Mouse (Mus musculus): ENCODE measurements around the gene Hivep3. TPM values are rescaled to one million over a fixed set of nuclear protein-coding genes. Genes with fewer than 3 reads are reported as not detected.

Hivep3 gene
- polyA plus RNA-seq, 1 experiment from 2014 or later = 0.84 TPM

DNA sequence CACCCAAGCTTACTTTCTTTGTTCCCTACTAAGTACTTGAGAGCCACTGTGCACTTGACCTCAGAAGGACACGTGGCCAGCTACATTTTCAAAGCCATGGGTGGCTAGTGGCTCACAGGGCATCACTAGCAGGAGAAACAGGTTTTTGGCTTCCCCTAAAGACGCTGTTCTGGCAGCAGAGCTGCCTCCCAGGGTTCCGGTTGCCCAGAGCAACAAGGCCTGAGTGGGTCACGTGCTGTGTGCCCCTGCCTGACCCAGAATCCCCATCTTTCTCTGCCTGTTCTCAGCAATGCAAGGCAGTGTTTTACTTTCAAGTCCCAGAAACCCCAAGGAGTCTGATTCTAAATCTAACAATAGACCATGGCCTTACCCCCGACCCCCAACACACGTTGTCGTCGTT, 198.3 kb downstream of the Hivep3 start:
- H3K4me1 ChIP-seq (replicated peaks) = peaks cover 10% of the 10 kb centered on the region; the same call in 1 of the 2 replicates
- H3K9ac ChIP-seq (replicated peaks) = no peak overlapping the region
- H3K4me3 ChIP-seq (replicated peaks) = no peak overlapping the region
- no peak overlapping the region for H3K27ac ChIP-seq
- no peaks in the 10 kb centered on the region for H3K36me3 ChIP-seq
- H3K27me3 ChIP-seq = no peaks in the 10 kb centered on the region; the same call in 1 of the 2 replicates
- ATAC-seq (ENCODE audit: insufficient number of reproducible peaks, insufficient read depth, low FRiP score, low TSS enrichment, low read depth) = no peak
- no peaks in the 10 kb centered on the region for H3K9me3 ChIP-seq
- H3K4me2 ChIP-seq = no peak overlapping the region
- 45% methylated on average over 8 of the region's 8 CpGs for WGBS

DNA sequence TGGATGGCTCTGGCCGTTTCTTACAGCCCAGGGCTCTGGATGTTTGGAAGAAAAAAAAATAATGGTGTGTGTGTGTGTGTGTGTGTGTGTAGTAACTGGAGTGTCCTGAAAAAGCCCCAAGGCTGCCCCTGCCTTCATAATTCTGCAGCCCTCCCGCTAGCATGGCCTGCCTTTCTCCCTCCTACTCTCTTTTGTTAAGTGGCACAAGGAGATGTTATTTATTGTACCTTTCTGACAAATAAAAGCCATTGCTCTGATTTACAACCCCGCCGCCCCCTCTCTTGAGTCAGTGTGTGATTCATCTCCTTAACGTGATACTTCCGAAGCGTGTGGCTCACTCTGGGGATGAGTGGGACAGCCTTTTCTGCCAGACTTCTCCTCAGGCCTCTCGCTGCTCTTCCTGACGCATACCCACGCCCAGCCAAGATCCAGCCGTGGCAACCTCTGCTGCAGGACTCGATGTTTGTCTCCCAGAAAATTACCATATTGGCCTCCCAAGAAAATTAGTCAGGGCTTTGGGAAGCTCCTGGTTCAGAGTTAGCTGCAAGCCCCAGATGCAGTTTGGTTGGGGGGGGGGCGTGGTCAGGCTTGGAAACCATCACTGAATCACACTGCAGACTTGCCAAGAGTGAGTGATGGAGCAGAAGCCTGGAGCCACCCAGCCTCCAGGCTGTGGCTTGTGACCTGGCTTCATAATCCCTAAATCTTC, 199.1 kb downstream of the Hivep3 start:
- H3K27ac ChIP-seq = no peak overlapping the region

DNA sequence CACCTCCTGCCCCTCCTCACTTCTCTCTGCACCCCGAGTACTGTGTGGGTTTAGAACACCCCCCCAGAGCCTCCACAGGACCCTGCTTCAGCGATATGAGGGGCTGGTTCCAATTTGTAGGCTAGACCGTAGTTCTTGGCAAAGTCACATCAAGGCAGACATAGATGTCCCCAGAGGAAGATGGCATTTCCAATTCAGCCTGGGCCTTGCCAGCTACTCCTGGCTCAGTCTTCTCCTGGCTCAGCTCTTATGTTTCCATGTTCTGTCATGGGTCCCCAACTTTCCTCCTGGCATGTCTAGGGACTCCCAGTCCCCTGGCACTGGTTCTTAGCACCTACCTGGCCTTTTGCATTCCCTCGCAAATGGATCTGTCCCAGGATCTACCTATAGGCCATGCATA, 201.3 kb downstream of the Hivep3 start:
- Histone ChIP-seq H3K4me1 (replicated peaks) (peaks cover 10% of the 10 kb centered on the region), H3K4me2 (no peak overlapping the region), H3K27ac (no peak overlapping the region), H3K27me3 (no peaks in the 10 kb centered on the region; the same call in 1 of the 2 replicates), H3K9ac (replicated peaks) (no peak overlapping the region), H3K9me3 (no peaks in the 10 kb centered on the region), H3K36me3 (no peaks in the 10 kb centered on the region), H3K4me3 (replicated peaks) (no peak overlapping the region)
- WGBS = 84% methylated on average over 4 of the region's 4 CpGs
- no peak for ATAC-seq (ENCODE audit: insufficient number of reproducible peaks, insufficient read depth, low FRiP score, low TSS enrichment, low read depth)

More for the DNA sequence above, 199.1 kb downstream of the Hivep3 start:
- no peak overlapping the region for H3K9ac ChIP-seq (replicated peaks)
- ATAC-seq (ENCODE audit: insufficient number of reproducible peaks, insufficient read depth, low FRiP score, low TSS enrichment, low read depth) = no peak
- no peaks in the 10 kb centered on the region; the same call in 1 of the 2 replicates for H3K27me3 ChIP-seq
- H3K4me1 ChIP-seq (replicated peaks) = peaks cover 10% of the 10 kb centered on the region
- 21% methylated on average over 13 of the region's 13 CpGs for whole genome bisulfite sequencing
- H3K9me3 ChIP-seq = no peaks in the 10 kb centered on the region
- H3K4me3 ChIP-seq (replicated peaks) = no peak overlapping the region
- no peak overlapping the region for H3K4me2 ChIP-seq
- no peaks in the 10 kb centered on the region for H3K36me3 ChIP-seq

DNA sequence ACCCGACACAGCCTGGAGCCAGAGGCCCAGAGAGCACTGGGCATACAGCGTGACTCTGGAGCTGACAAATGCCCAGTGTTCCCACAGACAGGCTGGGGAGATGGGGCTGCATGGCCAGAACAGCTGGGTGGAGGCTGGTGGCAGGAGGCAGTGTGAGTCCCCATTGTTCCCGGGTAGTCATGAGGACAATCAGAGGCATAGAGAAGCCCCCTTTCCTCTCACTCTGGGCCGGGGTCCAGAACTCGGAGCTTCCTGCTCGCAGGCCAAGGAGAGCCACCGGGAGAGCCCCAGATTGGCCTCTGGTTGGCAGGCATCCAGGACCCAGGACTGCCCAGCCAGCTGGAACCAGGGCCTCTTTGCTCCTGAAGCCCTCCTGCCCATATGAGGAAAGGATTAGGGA, 204.3 kb downstream of the Hivep3 start:
- Histone ChIP-seq H3K9ac (replicated peaks) (no peak overlapping the region), H3K27me3 (no peaks in the 10 kb centered on the region; the same call in 1 of the 2 replicates), H3K36me3 (no peaks in the 10 kb centered on the region), H3K4me3 (replicated peaks) (no peak overlapping the region), H3K9me3 (no peaks in the 10 kb centered on the region), H3K4me1 (replicated peaks) (peaks cover 1% of the 10 kb centered on the region; the same call in 1 of the 2 replicates), H3K4me2 (no peak overlapping the region), H3K27ac (no peak overlapping the region)
- ATAC-seq (ENCODE audit: insufficient number of reproducible peaks, insufficient read depth, low FRiP score, low TSS enrichment, low read depth) = no peak
- WGBS = 76% methylated on average over 7 of the region's 7 CpGs

DNA sequence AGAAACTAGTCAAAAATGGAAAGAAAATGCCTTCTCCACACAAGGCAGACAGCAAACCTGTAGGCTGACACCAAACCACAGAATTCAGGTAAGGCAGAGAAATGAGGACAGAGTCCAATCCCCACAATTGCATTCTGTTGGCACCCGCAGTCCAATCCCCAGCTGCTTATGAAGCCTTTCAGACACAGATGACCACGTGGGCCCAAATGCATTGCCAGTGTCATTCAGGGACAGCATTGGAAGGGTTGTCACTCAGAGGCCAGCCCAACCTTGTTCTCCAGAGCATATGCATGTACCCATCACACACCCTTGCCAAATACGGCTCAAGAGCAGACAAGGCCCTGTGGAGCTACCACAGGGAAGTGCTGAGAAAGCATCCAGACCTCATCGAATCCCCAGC, 204.9 kb downstream of the Hivep3 start:
- WGBS = 80% methylated on average over 4 of the region's 4 CpGs
- H3K4me3 ChIP-seq (replicated peaks) = no peak overlapping the region
- no peaks in the 10 kb centered on the region for H3K9me3 ChIP-seq
- no peak overlapping the region for H3K4me2 ChIP-seq
- H3K4me1 ChIP-seq (replicated peaks) = no peaks in the 10 kb centered on the region; the same call in 1 of the 2 replicates
- ATAC-seq (ENCODE audit: insufficient number of reproducible peaks, insufficient read depth, low FRiP score, low TSS enrichment, low read depth) = no peak
- no peaks in the 10 kb centered on the region for H3K36me3 ChIP-seq
- no peak overlapping the region for H3K27ac ChIP-seq
- no peaks in the 10 kb centered on the region; the same call in 1 of the 2 replicates for H3K27me3 ChIP-seq
- no peak overlapping the region for H3K9ac ChIP-seq (replicated peaks)

DNA sequence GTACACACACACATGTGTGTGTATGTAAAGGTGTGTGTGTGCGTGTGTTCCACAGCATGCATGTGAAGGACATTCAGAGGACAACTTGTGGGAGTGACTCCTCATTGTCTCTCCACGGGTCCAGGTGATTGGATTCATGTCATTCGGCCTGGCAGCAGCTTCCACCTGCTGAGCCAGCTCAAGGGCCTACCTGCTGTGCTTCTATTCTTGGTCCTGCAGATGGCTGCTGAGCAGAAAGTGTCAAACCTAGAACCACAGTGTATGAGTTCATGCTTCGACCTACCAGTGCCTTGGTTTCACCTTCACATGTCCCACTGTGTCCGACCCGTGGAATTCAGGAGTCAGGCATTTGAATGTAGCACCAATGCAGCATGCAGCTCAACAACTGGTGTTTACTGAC, 206.2 kb downstream of the Hivep3 start:
- 87% methylated on average over 6 of the region's 6 CpGs for WGBS
- no peak for ATAC-seq (ENCODE audit: insufficient number of reproducible peaks, insufficient read depth, low FRiP score, low TSS enrichment, low read depth)
- no peak overlapping the region for H3K4me2 ChIP-seq
- H3K27ac ChIP-seq = no peak overlapping the region
- H3K27me3 ChIP-seq = no peaks in the 10 kb centered on the region; the same call in 1 of the 2 replicates
- H3K9ac ChIP-seq (replicated peaks) = no peak overlapping the region
- H3K4me3 ChIP-seq (replicated peaks) = no peak overlapping the region
- H3K4me1 ChIP-seq (replicated peaks) = no peaks in the 10 kb centered on the region; the same call in 1 of the 2 replicates
- no peaks in the 10 kb centered on the region for H3K9me3 ChIP-seq
- H3K36me3 ChIP-seq = no peaks in the 10 kb centered on the region

DNA sequence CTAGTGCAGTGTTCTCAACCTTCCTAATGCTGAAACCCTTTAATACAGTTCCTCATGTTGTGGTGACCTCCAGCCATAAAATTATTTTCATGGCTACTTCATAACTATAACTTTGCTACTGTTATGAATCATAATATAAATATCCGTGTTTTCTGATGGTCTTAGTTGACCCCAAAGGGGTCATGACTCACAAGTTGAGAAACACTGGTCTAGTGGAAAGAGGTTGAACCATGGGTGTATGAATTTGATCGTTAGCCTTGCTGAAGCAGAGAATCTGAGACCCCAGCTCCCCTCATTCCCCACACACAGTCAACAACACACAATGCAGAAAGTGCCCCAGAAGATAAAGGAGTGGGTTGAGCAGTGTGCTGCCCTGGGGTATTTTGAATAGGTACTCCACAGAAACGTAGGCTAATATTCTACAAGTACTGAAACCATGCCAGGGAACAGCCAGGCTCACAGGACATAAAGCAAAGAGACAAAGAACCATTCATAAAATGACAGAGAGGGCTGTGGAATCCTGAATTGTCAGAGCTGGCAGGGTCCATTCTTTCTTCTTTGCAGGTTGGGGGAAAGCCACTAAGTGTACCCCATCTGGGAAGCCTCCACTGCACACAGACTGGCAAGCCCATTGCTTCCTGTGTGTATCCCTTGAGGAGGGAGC, 212.8 kb downstream of the Hivep3 start:
- no peak overlapping the region for H3K27ac ChIP-seq
- no peaks in the 10 kb centered on the region for H3K27me3 ChIP-seq
- no peak overlapping the region for H3K9ac ChIP-seq (replicated peaks)
- 75% methylated on average over 3 of the region's 3 CpGs for WGBS
- H3K4me3 ChIP-seq (replicated peaks) = no peak overlapping the region
- no peak for ATAC-seq (ENCODE audit: insufficient number of reproducible peaks, insufficient read depth, low FRiP score, low TSS enrichment, low read depth)
- H3K4me2 ChIP-seq = no peak overlapping the region
- no peaks in the 10 kb centered on the region for H3K36me3 ChIP-seq
- H3K4me1 ChIP-seq (replicated peaks) = peaks cover 8% of the 10 kb centered on the region; the same call in 1 of the 2 replicates
- no peaks in the 10 kb centered on the region; the same call in 1 of the 2 replicates for H3K9me3 ChIP-seq

DNA sequence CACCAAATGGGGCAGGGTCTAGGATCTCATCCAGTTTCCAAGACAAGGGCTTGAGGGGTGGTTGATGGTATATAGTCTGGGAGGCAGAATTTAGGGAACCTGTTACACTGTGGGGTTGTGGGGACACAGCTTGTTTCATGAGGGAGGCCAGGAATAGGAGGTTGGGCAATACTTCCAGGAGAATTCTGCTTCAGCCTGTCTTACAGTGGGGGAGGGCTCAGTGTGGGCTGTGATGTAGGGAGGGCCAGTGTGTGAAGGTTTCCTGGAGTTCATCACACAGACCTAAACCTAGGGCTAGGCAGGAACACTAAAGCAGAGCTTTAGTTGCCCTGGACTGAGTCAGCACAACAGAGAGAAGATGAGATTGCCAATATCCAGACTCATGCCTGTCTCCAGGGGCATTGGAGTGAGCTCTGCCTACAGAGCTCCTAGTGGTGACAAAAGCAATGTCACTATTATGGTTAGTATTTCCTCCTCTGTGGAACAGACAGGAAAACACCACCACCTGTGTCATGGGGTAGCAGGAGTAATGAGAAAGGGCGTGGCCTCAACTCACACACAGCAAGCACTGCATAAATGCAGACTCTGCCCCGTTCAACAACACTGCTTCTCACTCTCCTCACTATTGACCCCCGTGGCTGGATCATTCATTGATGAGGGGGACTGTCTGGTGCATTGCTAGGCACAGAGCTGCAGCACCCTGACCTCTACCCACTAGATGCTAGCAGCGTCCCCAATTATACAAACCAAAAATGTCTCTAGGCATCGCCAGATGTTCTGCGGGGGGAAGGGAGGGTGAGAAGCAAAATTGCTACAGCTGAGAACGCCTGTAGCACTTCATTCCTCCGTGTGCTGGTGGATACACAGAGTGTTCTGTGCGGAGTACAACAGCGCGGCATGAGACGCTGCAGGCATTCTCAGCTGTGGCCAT, 213.9 kb downstream of the Hivep3 start:
- 68% methylated on average over 12 of the region's 12 CpGs for WGBS
- Histone ChIP-seq H3K36me3 (no peaks in the 10 kb centered on the region), H3K9ac (replicated peaks) (no peak overlapping the region), H3K4me1 (replicated peaks) (peaks cover 8% of the 10 kb centered on the region; the same call in 1 of the 2 replicates), H3K27ac (no peak overlapping the region), H3K4me3 (replicated peaks) (no peak overlapping the region), H3K4me2 (no peak overlapping the region), H3K9me3 (no peaks in the 10 kb centered on the region; the same call in 1 of the 2 replicates), H3K27me3 (no peaks in the 10 kb centered on the region)
- ATAC-seq (ENCODE audit: insufficient number of reproducible peaks, insufficient read depth, low FRiP score, low TSS enrichment, low read depth) = 0 out of 2 replicates have a peak, but pooled peaks have one; percentile 40

DNA sequence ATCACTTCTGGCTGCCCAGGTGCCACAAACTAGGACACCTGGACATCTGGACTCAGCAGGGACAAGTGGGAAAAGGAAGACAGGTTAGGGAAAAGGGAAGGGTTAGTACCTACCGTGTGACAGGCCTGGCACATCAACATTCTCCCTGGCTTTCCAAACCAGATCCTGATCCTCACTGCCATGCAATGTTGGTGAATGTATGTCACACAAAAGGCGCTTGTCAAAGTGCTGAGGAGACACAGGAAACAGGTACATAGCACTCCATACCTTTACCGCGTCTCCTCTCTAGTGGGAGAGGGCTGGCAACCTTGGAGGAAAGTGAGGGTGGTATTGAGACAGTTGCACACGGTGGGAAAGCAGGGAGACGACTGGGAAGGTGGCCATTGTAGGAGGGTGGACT, 214.8 kb downstream of the Hivep3 start:
- 86% methylated on average over 6 of the region's 6 CpGs for WGBS
- Histone ChIP-seq H3K27ac (no peak overlapping the region), H3K9ac (replicated peaks) (no peak overlapping the region), H3K36me3 (no peaks in the 10 kb centered on the region), H3K4me2 (no peak overlapping the region), H3K27me3 (no peaks in the 10 kb centered on the region), H3K9me3 (no peaks in the 10 kb centered on the region; the same call in 1 of the 2 replicates), H3K4me3 (replicated peaks) (no peak overlapping the region), H3K4me1 (replicated peaks) (peaks cover 8% of the 10 kb centered on the region; the same call in 1 of the 2 replicates)
- no peak for ATAC-seq (ENCODE audit: insufficient number of reproducible peaks, insufficient read depth, low FRiP score, low TSS enrichment, low read depth)

DNA sequence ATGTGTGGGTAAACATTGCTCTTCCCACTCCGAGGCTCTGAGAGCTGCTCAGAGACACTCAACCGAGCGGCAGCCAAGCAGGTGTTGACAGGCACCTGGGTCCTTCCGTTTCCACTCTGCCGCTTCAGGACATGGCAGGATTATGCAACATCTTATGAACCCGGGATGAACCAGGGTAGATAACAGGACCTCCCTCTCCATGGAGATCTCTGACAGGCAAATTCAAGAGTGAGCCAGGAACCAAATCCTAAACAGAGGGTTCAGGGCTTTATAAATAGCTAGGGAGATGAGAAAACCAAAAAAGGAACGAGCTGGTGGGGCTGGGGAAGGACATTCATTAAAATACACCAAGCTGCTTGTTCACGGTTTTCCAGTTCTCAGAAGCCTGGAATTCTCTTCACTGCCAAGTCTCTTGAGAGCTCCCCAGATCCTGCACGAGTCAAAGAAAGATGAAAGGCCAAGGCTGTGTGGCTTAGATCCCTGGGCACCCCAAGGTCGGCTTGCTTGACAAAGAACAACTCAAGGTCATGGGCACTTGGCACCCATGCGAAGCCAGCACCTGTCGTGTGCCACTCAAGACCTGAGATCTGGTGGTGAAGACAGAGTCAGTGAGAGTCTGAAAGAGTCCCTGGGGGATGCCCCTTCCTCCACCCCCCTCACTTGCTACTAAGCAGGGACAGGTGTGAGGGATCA, 215.5 kb downstream of the Hivep3 start:
- no peaks in the 10 kb centered on the region for H3K36me3 ChIP-seq
- H3K4me3 ChIP-seq (replicated peaks) = no peak overlapping the region
- H3K9me3 ChIP-seq = no peaks in the 10 kb centered on the region; the same call in 1 of the 2 replicates
- no peak overlapping the region for H3K27ac ChIP-seq
- no peak overlapping the region for H3K4me2 ChIP-seq
- WGBS = 75% methylated on average over 12 of the region's 12 CpGs
- H3K9ac ChIP-seq (replicated peaks) = no peak overlapping the region
- no peaks in the 10 kb centered on the region for H3K27me3 ChIP-seq
- H3K4me1 ChIP-seq (replicated peaks) = peaks cover 8% of the 10 kb centered on the region; the same call in 1 of the 2 replicates
- ATAC-seq (ENCODE audit: insufficient number of reproducible peaks, insufficient read depth, low FRiP score, low TSS enrichment, low read depth) = no peak

Measured in limb, embryonic 12.5 days (tissue).